Mouse (Mus musculus): Measurements from ENCODE around the gene Ift81. TPM values are rescaled to one million over a fixed set of nuclear protein-coding genes. Genes with fewer than 3 reads are reported as not detected.
A peak's percentile ranks its signal among the peaks of the same experiment; 100 is the strongest.

Gene Ift81
- total and polyA plus RNA-seq, 2 experiments from 2014 or later = 43.8 to 51.6 TPM

DNA sequence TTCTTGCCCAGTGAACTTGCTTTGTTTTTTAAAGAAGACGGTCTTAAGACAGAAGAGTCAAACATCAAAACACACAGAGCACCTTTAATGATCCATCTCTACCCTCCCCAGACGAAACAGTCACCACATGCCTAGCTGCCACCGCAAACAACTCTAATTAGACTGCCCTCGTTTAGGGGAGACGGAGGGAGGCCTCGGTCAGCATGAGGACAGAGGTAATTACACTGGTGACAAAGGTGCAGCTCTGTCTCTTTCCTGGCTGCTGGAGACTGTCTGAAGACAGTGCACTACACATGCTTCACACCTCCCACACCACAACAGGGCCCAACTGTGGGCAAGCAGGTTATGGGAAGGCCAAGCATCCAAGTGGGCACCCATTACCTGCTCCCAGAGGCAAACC lies 66.5 kb downstream of the Ift81 start:
- no peak overlapping the region for H3K4me3 ChIP-seq (ENCODE audit: low read depth, low read length)
- TF ChIP-seq CTCF (IDR thresholded peaks at IDR 0.05; ENCODE audit: low read depth) (no peak), EP300 (IDR thresholded peaks at IDR 0.05; ENCODE audit: low read depth) (no peak)
- no peaks in the 10 kb centered on the region for H3K9me3 ChIP-seq (replicated peaks; ENCODE audit: control insufficient read depth, low read length)
- ATAC-seq (ENCODE audit: insufficient read depth, low read depth) (no peak), DNase-seq (ENCODE audit: low spot score) (no peak)
- H3K4me2 ChIP-seq (ENCODE audit: low read depth, low read length) = no peak overlapping the region
- no peak overlapping the region for H3K9ac ChIP-seq (replicated peaks; ENCODE audit: low read depth, low read length)
- WGBS = 66% methylated on average over 6 of the region's 6 CpGs
- H3K4me1 ChIP-seq (ENCODE audit: control insufficient read depth, insufficient read depth) = peaks cover 35% of the 10 kb centered on the region
- no peaks in the 10 kb centered on the region for H3K27me3 ChIP-seq (ENCODE audit: control insufficient read depth, insufficient read depth, low read length)
- H3K36me3 ChIP-seq (replicated peaks; ENCODE audit: control insufficient read depth, insufficient read depth, low read length) = peaks cover 7% of the 10 kb centered on the region; the same call in 1 of the 2 replicates
- H3K27ac ChIP-seq (ENCODE audit: low read depth) = peak overlapping the region; percentile 57

DNA sequence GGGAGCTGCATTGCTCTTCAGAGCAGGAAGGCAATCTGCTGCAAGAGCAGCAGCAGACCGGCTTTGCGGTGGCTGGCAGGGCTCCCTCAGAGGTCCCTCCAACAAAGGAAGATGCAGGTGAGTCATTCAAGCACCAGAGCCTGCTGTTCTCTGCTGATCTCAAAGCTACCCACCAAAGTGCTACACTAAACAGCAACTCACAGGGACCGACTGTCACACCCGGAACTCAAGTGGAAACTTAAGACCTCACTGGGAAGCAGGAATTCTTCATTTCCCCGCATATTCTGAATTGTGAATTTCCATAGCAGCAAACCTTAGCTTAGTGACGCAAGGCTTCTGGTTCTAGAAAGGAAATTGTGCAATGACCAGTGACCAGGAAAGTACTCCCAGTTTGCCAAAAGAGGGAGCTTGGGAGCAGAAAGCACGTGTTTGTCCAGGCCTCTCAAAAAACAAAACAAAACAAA lies 67.0 kb downstream of the Ift81 start:
- peak; percentile 30 for ATAC-seq (ENCODE audit: insufficient read depth, low read depth)
- WGBS = 23% methylated on average over 7 of the region's 7 CpGs
- 0 out of 2 replicates have a peak, but pooled peaks cover 4% of the 10 kb centered on the region for H3K36me3 ChIP-seq (replicated peaks; ENCODE audit: control insufficient read depth, insufficient read depth, low read length)
- H3K9ac ChIP-seq (replicated peaks; ENCODE audit: low read depth, low read length) = no peak overlapping the region
- peak overlapping the region; percentile 35 for H3K27ac ChIP-seq (ENCODE audit: low read depth)
- TF ChIP-seq EP300 (IDR thresholded peaks at IDR 0.05; ENCODE audit: low read depth) (no peak), CTCF (IDR thresholded peaks at IDR 0.05; ENCODE audit: low read depth) (peak; percentile 60)
- H3K4me3 ChIP-seq (ENCODE audit: low read depth, low read length) = no peak overlapping the region
- no peak overlapping the region for H3K4me2 ChIP-seq (ENCODE audit: low read depth, low read length)
- no peaks in the 10 kb centered on the region for H3K9me3 ChIP-seq (replicated peaks; ENCODE audit: control insufficient read depth, low read length)
- no peaks in the 10 kb centered on the region for H3K27me3 ChIP-seq (ENCODE audit: control insufficient read depth, insufficient read depth, low read length)
- DNase-seq (ENCODE audit: low spot score) = peak; percentile 90
- peaks cover 37% of the 10 kb centered on the region for H3K4me1 ChIP-seq (ENCODE audit: control insufficient read depth, insufficient read depth)

DNA sequence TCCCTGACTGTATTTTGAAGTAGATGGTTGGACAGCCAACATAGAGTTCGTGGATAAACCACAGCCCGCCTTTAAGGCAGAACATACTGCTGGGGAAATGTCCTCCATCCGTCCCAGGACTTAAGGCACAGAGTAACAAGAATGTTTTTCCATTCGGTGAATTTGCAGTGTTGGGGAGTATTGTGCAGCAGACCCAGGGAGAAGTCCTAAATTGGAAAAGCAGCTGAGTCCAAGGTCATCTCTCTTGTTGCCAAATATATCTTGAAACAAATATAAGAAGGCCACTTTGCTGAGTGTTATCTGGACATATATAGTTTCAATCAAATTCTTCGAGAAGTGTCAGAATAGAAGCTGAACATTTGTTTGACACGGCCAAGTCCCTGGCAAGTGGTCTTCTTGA lies 70.9 kb downstream of the Ift81 start:
- no peak for DNase-seq (ENCODE audit: low spot score)

DNA sequence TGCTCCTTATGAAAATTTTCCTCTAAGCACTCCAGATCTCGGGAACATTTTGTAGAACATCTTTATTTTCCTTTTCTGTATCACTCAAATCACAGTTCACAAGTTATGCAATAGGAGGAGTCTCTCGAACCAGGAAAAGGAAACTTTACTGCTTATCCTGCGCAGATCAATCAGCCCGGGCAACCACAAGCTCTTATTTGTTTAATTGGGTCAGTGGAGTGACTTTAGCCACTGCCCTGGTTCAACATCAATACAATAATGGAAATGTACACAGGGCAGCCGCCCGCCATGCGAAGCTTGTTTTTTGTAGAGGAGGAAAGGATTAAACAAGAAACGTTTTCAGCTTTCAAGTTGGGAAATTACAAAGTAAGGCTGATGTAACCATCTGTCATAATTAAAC lies 72.4 kb downstream of the Ift81 start:
- H3K4me1 ChIP-seq (ENCODE audit: control insufficient read depth, insufficient read depth) = peaks cover 19% of the 10 kb centered on the region
- WGBS = 90% methylated on average over 8 of the region's 8 CpGs
- ATAC-seq (ENCODE audit: insufficient read depth, low read depth) = no peak
- DNase-seq (ENCODE audit: low spot score) = no peak
- H3K27ac ChIP-seq (ENCODE audit: low read depth) = no peak overlapping the region
- H3K9ac ChIP-seq (replicated peaks; ENCODE audit: low read depth, low read length) = no peak overlapping the region
- H3K36me3 ChIP-seq (replicated peaks; ENCODE audit: control insufficient read depth, insufficient read depth, low read length) = peaks cover 8% of the 10 kb centered on the region; the same call in 1 of the 2 replicates
- no peak overlapping the region for H3K4me3 ChIP-seq (ENCODE audit: low read depth, low read length)
- TF ChIP-seq CTCF (IDR thresholded peaks at IDR 0.05; ENCODE audit: low read depth) = no peak
- TF ChIP-seq EP300 (IDR thresholded peaks at IDR 0.05; ENCODE audit: low read depth) = no peak
- no peaks in the 10 kb centered on the region for H3K9me3 ChIP-seq (replicated peaks; ENCODE audit: control insufficient read depth, low read length)
- no peak overlapping the region for H3K4me2 ChIP-seq (ENCODE audit: low read depth, low read length)
- no peaks in the 10 kb centered on the region for H3K27me3 ChIP-seq (ENCODE audit: control insufficient read depth, insufficient read depth, low read length)

More for the DNA sequence above, 70.9 kb downstream of the Ift81 start:
- Histone ChIP-seq H3K36me3 (replicated peaks; ENCODE audit: control insufficient read depth, insufficient read depth, low read length) (0 out of 2 replicates have a peak, but pooled peaks cover 5% of the 10 kb centered on the region), H3K9ac (replicated peaks; ENCODE audit: low read depth, low read length) (no peak overlapping the region; the same call in 1 of the 2 replicates), H3K4me2 (ENCODE audit: low read depth, low read length) (no peak overlapping the region), H3K4me1 (ENCODE audit: control insufficient read depth, insufficient read depth) (peaks cover 23% of the 10 kb centered on the region), H3K4me3 (ENCODE audit: low read depth, low read length) (no peak overlapping the region), H3K27me3 (ENCODE audit: control insufficient read depth, insufficient read depth, low read length) (no peaks in the 10 kb centered on the region), H3K27ac (ENCODE audit: low read depth) (peak overlapping the region; percentile 90), H3K9me3 (replicated peaks; ENCODE audit: control insufficient read depth, low read length) (no peaks in the 10 kb centered on the region)
- 28% methylated on average over 6 of the region's 6 CpGs for WGBS
- TF ChIP-seq CTCF (IDR thresholded peaks at IDR 0.05; ENCODE audit: low read depth) = no peak
- no peak for TF ChIP-seq EP300 (IDR thresholded peaks at IDR 0.05; ENCODE audit: low read depth)
- peak; percentile 48 for ATAC-seq (ENCODE audit: insufficient read depth, low read depth)

DNA sequence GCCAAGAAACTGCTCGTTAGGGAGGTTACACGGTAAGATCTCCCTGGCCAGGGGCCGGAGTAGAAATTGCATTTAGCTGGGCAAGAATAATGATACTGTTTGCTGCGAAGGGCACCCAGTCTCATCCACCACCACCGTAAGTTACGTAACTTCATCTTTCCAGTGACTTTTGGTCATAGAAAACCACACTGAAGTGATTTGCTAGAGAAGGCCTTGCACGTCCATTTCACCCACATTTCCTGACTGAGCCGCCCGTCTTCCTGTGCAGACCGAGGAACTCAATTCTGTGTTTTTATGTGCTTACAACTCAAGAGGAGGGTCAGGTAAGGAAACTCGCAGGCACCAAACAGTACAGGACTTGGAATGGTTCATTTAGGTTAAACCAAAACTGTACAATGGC lies 76.2 kb downstream of the Ift81 start:
- TF ChIP-seq EP300 (IDR thresholded peaks at IDR 0.05; ENCODE audit: low read depth) (no peak), CTCF (IDR thresholded peaks at IDR 0.05; ENCODE audit: low read depth) (no peak)
- H3K9me3 ChIP-seq (replicated peaks; ENCODE audit: control insufficient read depth, low read length) = no peaks in the 10 kb centered on the region
- no peak overlapping the region for H3K9ac ChIP-seq (replicated peaks; ENCODE audit: low read depth, low read length)
- H3K27me3 ChIP-seq (ENCODE audit: control insufficient read depth, insufficient read depth, low read length) = no peaks in the 10 kb centered on the region
- no peak overlapping the region for H3K4me2 ChIP-seq (ENCODE audit: low read depth, low read length)
- no peak overlapping the region for H3K27ac ChIP-seq (ENCODE audit: low read depth)
- no peak for DNase-seq (ENCODE audit: low spot score)
- 86% methylated on average over 11 of the region's 11 CpGs for WGBS
- peaks cover 16% of the 10 kb centered on the region; the same call in 1 of the 2 replicates for H3K4me1 ChIP-seq (ENCODE audit: control insufficient read depth, insufficient read depth)
- no peak overlapping the region for H3K4me3 ChIP-seq (ENCODE audit: low read depth, low read length)
- no peak for ATAC-seq (ENCODE audit: insufficient read depth, low read depth)
- H3K36me3 ChIP-seq (replicated peaks; ENCODE audit: control insufficient read depth, insufficient read depth, low read length) = peaks cover 8% of the 10 kb centered on the region; the same call in 1 of the 2 replicates

DNA sequence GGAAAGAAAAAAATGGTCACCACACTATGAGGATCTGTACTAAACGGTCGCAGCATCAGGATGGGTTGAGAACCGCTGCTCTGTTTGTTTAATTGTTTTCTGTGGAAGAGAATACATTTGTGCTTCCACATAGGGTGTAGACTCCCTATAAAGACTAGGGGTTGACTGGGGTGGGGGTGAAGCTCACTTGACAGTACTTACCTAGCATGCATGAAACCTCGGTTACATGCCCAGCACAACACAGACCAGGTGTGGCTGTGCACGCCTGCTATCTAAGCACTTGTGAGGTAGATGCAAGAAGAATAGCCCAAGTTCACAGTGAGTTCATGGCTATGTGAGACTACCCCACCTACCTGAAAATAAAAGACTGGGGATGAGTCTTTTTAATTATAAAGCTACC lies 76.7 kb downstream of the Ift81 start:
- H3K36me3 ChIP-seq (replicated peaks; ENCODE audit: control insufficient read depth, insufficient read depth, low read length) = peaks cover 8% of the 10 kb centered on the region; the same call in 1 of the 2 replicates
- H3K9me3 ChIP-seq (replicated peaks; ENCODE audit: control insufficient read depth, low read length) = no peaks in the 10 kb centered on the region
- H3K27me3 ChIP-seq (ENCODE audit: control insufficient read depth, insufficient read depth, low read length) = no peaks in the 10 kb centered on the region
- H3K4me2 ChIP-seq (ENCODE audit: low read depth, low read length) = no peak overlapping the region
- DNase-seq (ENCODE audit: low spot score) (no peak), ATAC-seq (ENCODE audit: insufficient read depth, low read depth) (no peak)
- no peak overlapping the region for H3K9ac ChIP-seq (replicated peaks; ENCODE audit: low read depth, low read length)
- WGBS = 95% methylated on average over 5 of the region's 5 CpGs
- TF ChIP-seq CTCF (IDR thresholded peaks at IDR 0.05; ENCODE audit: low read depth) = no peak
- TF ChIP-seq EP300 (IDR thresholded peaks at IDR 0.05; ENCODE audit: low read depth) = no peak
- peaks cover 11% of the 10 kb centered on the region; the same call in 1 of the 2 replicates for H3K4me1 ChIP-seq (ENCODE audit: control insufficient read depth, insufficient read depth)
- H3K4me3 ChIP-seq (ENCODE audit: low read depth, low read length) = no peak overlapping the region
- no peak overlapping the region for H3K27ac ChIP-seq (ENCODE audit: low read depth)

Measured in heart, postnatal 0 days (tissue).